Mouse (Mus musculus) thymus, postnatal 10 days (tissue): ENCODE data around the gene Fbxw4.

Experiments
- DNase-seq, 2 experiments: peaks; one replicate each; pipeline ENCODE4 v3.0.0; 2021; ENCODE audit warnings: low spot score in 2 of 2

Gene Fbxw4

GRCm38 (mm10) chr19:45541409-45542041 lies 118.6 kb downstream of the Fbxw4 start:
- peak; percentile 49 to 66 for DNase-seq

GRCm38 (mm10) chr19:45540657-45541408 lies 119.3 kb downstream of the Fbxw4 start:
- DNase-seq, result peak in 1 of 2 experiments; percentile 37

GRCm38 (mm10) chr19:45537505-45537904 lies 122.6 kb downstream of the Fbxw4 start:
- peak; percentile 51 to 68 for DNase-seq

GRCm38 (mm10) chr19:45535929-45536328 lies 124.2 kb downstream of the Fbxw4 start:
- DNase-seq, result no peak

GRCm38 (mm10) chr19:45535214-45535735 lies 124.8 kb downstream of the Fbxw4 start:
- no peak for DNase-seq

GRCm38 (mm10) chr19:45533617-45534016 lies 126.5 kb downstream of the Fbxw4 start:
- no peak for DNase-seq

GRCm38 (mm10) chr19:45531554-45531953 lies 128.6 kb downstream of the Fbxw4 start:
- DNase-seq, result no peak

- no peak for DNase-seq
Measured at GRCm38 (mm10) chr19:45530200-45530995, 129.7 kb downstream of the Fbxw4 start.

GRCm38 (mm10) chr19:45529294-45529693 lies 130.8 kb downstream of the Fbxw4 start:
- DNase-seq, result no peak
